Mouse (Mus musculus): Measurements from ENCODE around the gene Scd3. TPM values are rescaled to one million over a fixed set of nuclear protein-coding genes. Genes with fewer than 3 reads are reported as not detected.
A peak's percentile ranks its signal among the peaks of the same experiment; 100 is the strongest.

Gene Scd3
- polyA plus RNA-seq, 1 experiment from 2014 or later = 6.6 TPM

DNA sequence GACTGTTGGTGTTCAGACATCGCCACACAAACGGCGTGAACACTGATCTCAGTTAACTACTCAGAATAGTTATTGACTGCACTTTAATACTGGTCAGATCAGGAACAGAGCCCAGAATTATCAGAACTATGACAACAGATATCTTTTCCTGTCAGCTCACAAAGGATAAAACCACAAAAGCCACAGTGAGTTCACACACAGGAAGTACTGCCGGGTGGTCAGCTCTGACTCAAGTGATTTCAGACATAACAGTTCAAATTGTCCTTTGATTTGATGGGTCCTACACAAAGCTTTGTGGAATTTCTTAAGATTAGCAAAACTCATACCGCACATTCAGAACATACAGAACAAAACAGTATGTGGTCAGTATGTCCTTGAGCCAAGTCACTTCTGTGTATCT lies 22.7 kb downstream of the Scd3 start:
- no peak for ATAC-seq
- Histone ChIP-seq H3K9ac (ENCODE audit: low read depth, low read length) (no peak overlapping the region), H3K27ac (ENCODE audit: low read depth, low read length) (no peak overlapping the region), H3K27me3 (replicated peaks; ENCODE audit: control insufficient read depth, insufficient read depth, low read length) (no peaks in the 10 kb centered on the region), H3K4me2 (ENCODE audit: low read length) (no peak overlapping the region), H3K4me3 (ENCODE audit: low read length) (no peak overlapping the region), H3K4me1 (ENCODE audit: control insufficient read depth, insufficient read depth, low read depth, low read length) (no peaks in the 10 kb centered on the region), H3K36me3 (ENCODE audit: control insufficient read depth, insufficient read depth, low read length) (no peaks in the 10 kb centered on the region), H3K9me3 (ENCODE audit: control insufficient read depth, low read length) (no peaks in the 10 kb centered on the region)
- 94% methylated on average over 5 of the region's 5 CpGs for WGBS

DNA sequence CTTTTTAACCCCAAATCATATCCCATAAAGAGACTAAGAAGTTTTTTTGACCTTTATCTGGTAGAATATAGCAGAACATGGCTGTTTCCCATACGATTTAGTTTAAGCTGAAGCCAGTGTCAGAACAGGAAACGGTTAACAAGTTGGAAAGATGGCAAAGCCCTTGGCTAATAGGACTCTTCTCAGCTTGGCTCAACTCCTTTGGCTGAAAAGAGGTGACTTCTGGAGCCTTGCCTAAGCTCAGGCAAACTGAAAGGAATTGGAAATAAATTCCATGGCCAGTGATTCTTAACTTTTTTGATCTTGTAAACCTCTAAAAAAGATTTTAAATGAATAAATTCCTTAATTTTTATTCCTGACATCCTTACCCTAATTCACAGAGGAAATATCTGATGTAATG lies 26.7 kb downstream of the Scd3 start:
- H3K36me3 ChIP-seq (ENCODE audit: control insufficient read depth, insufficient read depth, low read length) = no peaks in the 10 kb centered on the region
- no peak overlapping the region for H3K27ac ChIP-seq (ENCODE audit: low read depth, low read length)
- 80% methylated on average over 2 of the region's 2 CpGs for WGBS
- ATAC-seq = no peak
- no peaks in the 10 kb centered on the region for H3K4me1 ChIP-seq (ENCODE audit: control insufficient read depth, insufficient read depth, low read depth, low read length)
- no peak overlapping the region for H3K4me2 ChIP-seq (ENCODE audit: low read length)
- H3K9me3 ChIP-seq (ENCODE audit: control insufficient read depth, low read length) = no peaks in the 10 kb centered on the region
- H3K4me3 ChIP-seq (ENCODE audit: low read length) = no peak overlapping the region
- H3K27me3 ChIP-seq (replicated peaks; ENCODE audit: control insufficient read depth, insufficient read depth, low read length) = no peaks in the 10 kb centered on the region
- no peak overlapping the region for H3K9ac ChIP-seq (ENCODE audit: low read depth, low read length)

DNA sequence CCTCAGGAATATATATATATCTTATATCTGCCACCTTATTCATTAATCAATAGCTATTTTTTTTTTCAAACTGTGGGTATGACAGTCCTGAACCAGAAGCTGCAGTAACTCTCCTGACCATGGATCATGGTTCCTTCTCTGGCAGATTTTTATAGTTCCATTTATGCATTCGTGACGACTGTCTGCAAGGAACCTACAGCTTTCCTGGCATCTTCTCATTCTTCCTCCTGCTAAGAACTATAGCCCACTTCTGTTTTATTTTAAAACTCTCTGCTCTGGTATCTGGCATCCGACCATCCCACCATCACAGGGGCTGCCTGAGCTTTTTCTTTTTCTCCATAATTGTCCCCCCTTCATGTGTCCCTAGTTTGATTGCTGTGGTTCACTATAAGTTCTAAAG lies 27.1 kb downstream of the Scd3 start:
- Histone ChIP-seq H3K4me2 (ENCODE audit: low read length) (no peak overlapping the region), H3K9me3 (ENCODE audit: control insufficient read depth, low read length) (no peaks in the 10 kb centered on the region), H3K4me3 (ENCODE audit: low read length) (no peak overlapping the region), H3K4me1 (ENCODE audit: control insufficient read depth, insufficient read depth, low read depth, low read length) (no peaks in the 10 kb centered on the region), H3K27ac (ENCODE audit: low read depth, low read length) (no peak overlapping the region), H3K27me3 (replicated peaks; ENCODE audit: control insufficient read depth, insufficient read depth, low read length) (no peaks in the 10 kb centered on the region), H3K9ac (ENCODE audit: low read depth, low read length) (no peak overlapping the region), H3K36me3 (ENCODE audit: control insufficient read depth, insufficient read depth, low read length) (no peaks in the 10 kb centered on the region)
- WGBS = 71% methylated on average over 3 of the region's 3 CpGs
- no peak for ATAC-seq

DNA sequence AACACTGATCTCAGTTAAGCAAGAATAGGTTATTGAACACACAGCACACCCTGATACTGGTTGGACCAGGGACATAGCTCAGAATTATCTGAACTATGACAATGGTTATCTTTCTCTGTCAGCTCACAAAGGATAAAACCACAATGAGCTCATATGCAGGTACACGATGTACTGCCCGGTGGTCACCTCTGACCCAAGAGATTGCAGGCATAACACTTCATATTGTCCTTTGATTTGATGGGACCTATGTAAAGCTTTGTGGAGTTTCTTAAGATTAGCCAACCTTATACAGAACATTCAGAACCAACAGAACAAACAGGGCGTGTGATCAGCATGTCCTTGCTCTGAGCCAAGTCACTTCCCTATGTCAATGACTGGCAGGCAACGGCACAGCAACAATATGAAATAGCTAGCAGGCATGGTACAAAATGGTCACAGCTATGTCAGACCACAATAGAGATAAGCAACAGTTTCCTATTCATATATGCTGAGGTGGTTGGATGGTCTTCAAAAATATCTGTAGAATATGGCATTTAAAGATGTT lies 28.6 kb downstream of the Scd3 start:
- Histone ChIP-seq H3K9ac (ENCODE audit: low read depth, low read length) (no peak overlapping the region), H3K9me3 (ENCODE audit: control insufficient read depth, low read length) (no peaks in the 10 kb centered on the region), H3K4me2 (ENCODE audit: low read length) (no peak overlapping the region), H3K4me3 (ENCODE audit: low read length) (no peak overlapping the region), H3K4me1 (ENCODE audit: control insufficient read depth, insufficient read depth, low read depth, low read length) (no peaks in the 10 kb centered on the region), H3K27me3 (replicated peaks; ENCODE audit: control insufficient read depth, insufficient read depth, low read length) (no peaks in the 10 kb centered on the region), H3K36me3 (ENCODE audit: control insufficient read depth, insufficient read depth, low read length) (no peaks in the 10 kb centered on the region), H3K27ac (ENCODE audit: low read depth, low read length) (no peak overlapping the region)
- WGBS = 95% methylated on average over 4 of the region's 4 CpGs
- ATAC-seq = no peak

DNA sequence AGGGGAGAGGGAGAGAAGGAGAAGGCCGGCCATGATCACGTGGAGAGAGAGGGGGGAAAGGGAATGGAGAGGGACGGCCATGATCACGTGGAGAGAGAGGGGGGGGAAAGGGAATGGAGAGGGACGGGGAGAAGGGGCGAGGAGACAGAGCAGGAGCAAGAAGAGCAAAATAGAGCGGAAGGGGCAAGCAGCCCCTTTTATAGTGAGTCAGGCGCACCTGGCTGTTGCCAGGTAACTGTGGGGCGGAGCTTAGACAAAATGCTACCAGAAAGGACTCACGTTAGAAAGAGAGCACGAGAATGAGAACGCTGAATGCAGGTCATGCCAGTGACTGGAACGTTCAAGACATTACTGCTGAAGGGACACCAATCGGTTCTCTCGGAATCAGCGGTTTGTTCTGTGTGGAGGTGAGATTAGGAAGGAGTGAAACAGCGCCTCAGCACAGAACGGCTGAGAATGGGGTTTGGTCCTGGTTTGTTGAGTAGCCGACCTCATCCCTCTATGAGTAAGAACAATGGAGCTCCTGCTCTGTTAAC lies 34.5 kb downstream of the Scd3 start:
- peak overlapping the region; percentile 38; the same call in 1 of the 2 replicates for H3K9ac ChIP-seq (ENCODE audit: low read depth, low read length)
- WGBS = 16% methylated on average over 19 of the region's 19 CpGs
- peak overlapping the region; percentile 44 for H3K27ac ChIP-seq (ENCODE audit: low read depth, low read length)
- ATAC-seq = peak; percentile 69
- peak overlapping the region; percentile 56 for H3K4me2 ChIP-seq (ENCODE audit: low read length)
- peak overlapping the region; percentile 32 for H3K4me3 ChIP-seq (ENCODE audit: low read length)
- H3K9me3 ChIP-seq (ENCODE audit: control insufficient read depth, low read length) = no peaks in the 10 kb centered on the region
- no peaks in the 10 kb centered on the region for H3K4me1 ChIP-seq (ENCODE audit: control insufficient read depth, insufficient read depth, low read depth, low read length)
- H3K36me3 ChIP-seq (ENCODE audit: control insufficient read depth, insufficient read depth, low read length) = no peaks in the 10 kb centered on the region
- no peaks in the 10 kb centered on the region for H3K27me3 ChIP-seq (replicated peaks; ENCODE audit: control insufficient read depth, insufficient read depth, low read length)

DNA sequence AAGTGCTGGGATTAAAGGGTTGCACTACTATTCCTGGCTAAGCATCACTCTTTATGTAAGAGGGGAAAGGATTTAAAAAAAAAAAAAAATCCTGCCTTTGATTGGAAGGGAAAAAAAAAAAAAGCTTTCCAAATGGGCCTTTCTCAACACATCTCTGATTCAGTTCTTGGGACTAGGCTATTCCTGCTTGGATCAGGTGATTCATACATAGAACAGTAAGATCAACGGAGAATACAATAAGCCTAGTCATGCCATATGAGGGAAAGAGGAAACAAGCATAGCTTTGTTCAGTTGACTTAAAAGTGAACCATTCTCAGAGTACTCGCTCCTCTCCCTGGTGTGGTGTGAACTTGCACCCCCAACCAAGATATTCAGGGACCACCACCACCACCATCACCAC lies 35.8 kb downstream of the Scd3 start:
- WGBS = 91% methylated on average over 2 of the region's 2 CpGs
- no peaks in the 10 kb centered on the region for H3K27me3 ChIP-seq (replicated peaks; ENCODE audit: control insufficient read depth, insufficient read depth, low read length)
- ATAC-seq = no peak

DNA sequence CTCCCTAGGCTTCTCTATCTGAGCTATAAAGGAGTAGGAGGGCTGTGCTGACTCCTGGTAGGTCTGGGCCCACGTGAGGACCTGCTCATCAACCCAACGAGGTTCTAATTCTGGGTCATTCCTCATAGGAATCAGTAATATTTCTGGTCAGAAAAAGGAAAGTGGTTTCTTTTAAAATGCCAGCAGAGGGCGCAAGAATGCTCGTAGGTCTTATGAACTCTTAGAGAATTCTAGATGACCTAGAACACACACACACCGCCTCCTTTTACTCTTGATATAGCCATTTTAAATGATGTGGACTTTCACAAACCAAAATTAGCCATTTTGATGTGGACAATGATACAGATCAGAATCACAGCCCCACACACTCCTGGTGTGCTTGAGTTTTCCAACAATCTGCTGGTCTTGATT lies 42.7 kb downstream of the Scd3 start:
- no peak overlapping the region for H3K4me3 ChIP-seq (ENCODE audit: low read length)
- H3K4me1 ChIP-seq (ENCODE audit: control insufficient read depth, insufficient read depth, low read depth, low read length) = peaks cover 23% of the 10 kb centered on the region
- H3K4me2 ChIP-seq (ENCODE audit: low read length) = peak overlapping the region; percentile 64
- no peak overlapping the region for H3K27ac ChIP-seq (ENCODE audit: low read depth, low read length)
- no peaks in the 10 kb centered on the region for H3K36me3 ChIP-seq (ENCODE audit: control insufficient read depth, insufficient read depth, low read length)
- no peak for ATAC-seq
- no peaks in the 10 kb centered on the region for H3K27me3 ChIP-seq (replicated peaks; ENCODE audit: control insufficient read depth, insufficient read depth, low read length)
- WGBS = under 1% methylated on average over 5 of the region's 5 CpGs
- H3K9ac ChIP-seq (ENCODE audit: low read depth, low read length) = no peak overlapping the region
- no peaks in the 10 kb centered on the region for H3K9me3 ChIP-seq (ENCODE audit: control insufficient read depth, low read length)

More for the DNA sequence above, 35.8 kb downstream of the Scd3 start:
- no peak overlapping the region for H3K4me3 ChIP-seq (ENCODE audit: low read length)
- H3K9me3 ChIP-seq (ENCODE audit: control insufficient read depth, low read length) = no peaks in the 10 kb centered on the region
- no peak overlapping the region for H3K4me2 ChIP-seq (ENCODE audit: low read length)
- no peak overlapping the region for H3K27ac ChIP-seq (ENCODE audit: low read depth, low read length)
- no peaks in the 10 kb centered on the region for H3K36me3 ChIP-seq (ENCODE audit: control insufficient read depth, insufficient read depth, low read length)
- H3K9ac ChIP-seq (ENCODE audit: low read depth, low read length) = no peak overlapping the region
- H3K4me1 ChIP-seq (ENCODE audit: control insufficient read depth, insufficient read depth, low read depth, low read length) = no peaks in the 10 kb centered on the region

DNA sequence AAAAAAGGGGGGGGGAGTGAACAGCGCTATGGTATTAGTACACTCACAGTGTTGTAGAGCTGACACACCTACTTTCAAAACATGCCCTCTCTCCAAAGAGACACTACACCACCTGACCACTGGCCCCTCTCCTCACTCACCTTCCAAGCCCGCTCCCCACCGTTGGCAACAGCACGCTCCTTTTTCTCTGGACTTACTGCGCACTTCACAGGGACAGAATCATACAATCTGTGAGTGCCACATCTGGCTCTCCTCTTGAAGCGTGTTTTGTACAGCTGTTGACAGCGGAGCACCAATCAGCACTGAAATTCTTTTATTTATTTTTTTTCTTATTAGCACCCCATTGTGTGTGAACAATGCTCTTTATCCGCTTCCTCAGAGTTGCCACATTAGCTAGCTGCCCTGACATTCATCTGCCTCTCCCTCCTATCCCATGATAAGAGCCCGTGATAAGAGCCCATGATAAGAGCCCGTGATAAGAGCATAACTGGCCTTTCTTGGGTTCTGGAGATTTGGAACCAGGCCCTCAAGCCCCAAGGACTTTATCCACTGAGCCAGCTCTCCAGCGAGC lies 43.4 kb downstream of the Scd3 start:
- ATAC-seq = no peak
- no peaks in the 10 kb centered on the region for H3K9me3 ChIP-seq (ENCODE audit: control insufficient read depth, low read length)
- peak overlapping the region; percentile 64 for H3K4me2 ChIP-seq (ENCODE audit: low read length)
- no peak overlapping the region for H3K4me3 ChIP-seq (ENCODE audit: low read length)
- H3K36me3 ChIP-seq (ENCODE audit: control insufficient read depth, insufficient read depth, low read length) = no peaks in the 10 kb centered on the region
- no peak overlapping the region for H3K27ac ChIP-seq (ENCODE audit: low read depth, low read length)
- H3K27me3 ChIP-seq (replicated peaks; ENCODE audit: control insufficient read depth, insufficient read depth, low read length) = no peaks in the 10 kb centered on the region
- H3K4me1 ChIP-seq (ENCODE audit: control insufficient read depth, insufficient read depth, low read depth, low read length) = peaks cover 23% of the 10 kb centered on the region
- H3K9ac ChIP-seq (ENCODE audit: low read depth, low read length) = peak overlapping the region; percentile 23
- 37% methylated on average over 11 of the region's 11 CpGs for WGBS

DNA sequence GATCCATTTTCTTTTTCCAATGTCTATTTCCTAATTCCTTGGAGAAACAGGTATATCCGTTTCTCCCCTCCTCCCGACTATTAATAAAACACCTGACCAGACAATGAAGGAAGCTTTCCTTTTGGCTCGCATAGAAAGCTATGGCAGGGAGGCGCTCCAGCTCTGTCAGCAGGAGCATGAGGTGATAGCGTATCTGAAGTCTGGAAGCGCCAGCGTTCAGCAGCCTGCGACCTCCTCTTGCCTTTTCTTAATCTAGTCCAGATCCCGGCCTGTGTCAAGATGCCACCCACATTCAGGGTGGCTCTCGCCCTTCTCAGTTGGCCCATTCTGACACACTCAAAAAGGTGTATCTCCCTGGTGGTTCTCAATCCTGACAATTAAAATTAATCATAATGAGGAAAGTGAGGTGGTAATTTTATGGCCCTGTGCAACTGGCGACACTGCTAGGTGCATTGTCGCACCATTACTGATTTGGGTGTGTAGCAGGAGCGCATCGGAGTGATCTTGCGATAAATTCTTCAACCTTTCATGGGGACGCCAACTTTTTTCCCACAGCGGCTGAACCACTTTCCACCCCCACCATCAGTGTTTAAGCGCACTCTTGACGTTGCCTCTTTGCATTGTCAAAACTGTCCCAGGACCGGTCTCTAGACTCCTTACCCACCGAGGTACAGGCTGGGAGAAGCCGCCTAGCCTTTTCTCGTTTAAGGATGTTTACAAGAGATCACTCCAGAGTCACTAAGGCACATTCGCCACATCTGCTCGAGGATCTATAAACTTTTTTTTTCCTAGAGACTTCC lies 44.4 kb downstream of the Scd3 start:
- H3K9ac ChIP-seq (ENCODE audit: low read depth, low read length) = peak overlapping the region; percentile 54
- peak; percentile 41; the same call in 1 of the 2 replicates for ATAC-seq
- 1% methylated on average over 25 of the region's 25 CpGs for WGBS
- H3K4me1 ChIP-seq (ENCODE audit: control insufficient read depth, insufficient read depth, low read depth, low read length) = peaks cover 23% of the 10 kb centered on the region
- H3K4me3 ChIP-seq (ENCODE audit: low read length) = peak overlapping the region; percentile 49
- H3K27ac ChIP-seq (ENCODE audit: low read depth, low read length) = peak overlapping the region; percentile 92
- no peaks in the 10 kb centered on the region for H3K27me3 ChIP-seq (replicated peaks; ENCODE audit: control insufficient read depth, insufficient read depth, low read length)
- peak overlapping the region; percentile 64 for H3K4me2 ChIP-seq (ENCODE audit: low read length)
- H3K36me3 ChIP-seq (ENCODE audit: control insufficient read depth, insufficient read depth, low read length) = no peaks in the 10 kb centered on the region
- H3K9me3 ChIP-seq (ENCODE audit: control insufficient read depth, low read length) = no peaks in the 10 kb centered on the region
